Mouse (Mus musculus) thymus, adult 2 months (tissue): ENCODE data around the gene Klf3.

Experiments used
- CTCF ChIP-seq: fragments of 200-500 bp; IDR thresholded peaks from 2 replicates; pipeline ENCODE4 v1.5.1; 2012; ENCODE audit warnings: mild to moderate bottlenecking, control low read depth, low read length, moderate library complexity, borderline replicate concordance; ENCODE audit not compliant: control insufficient read depth, poor library complexity, insufficient read depth; ENCODE audit errors: extremely low read depth
- POLR2A ChIP-seq: fragments of 200-500 bp; IDR thresholded peaks from 2 replicates; pipeline ENCODE4 v1.6.1; 2012; ENCODE audit warnings: mild to moderate bottlenecking, low read length, control low read depth, moderate library complexity; ENCODE audit not compliant: control insufficient read depth, poor library complexity, insufficient read depth; ENCODE audit errors: extremely low read depth

DNA sequence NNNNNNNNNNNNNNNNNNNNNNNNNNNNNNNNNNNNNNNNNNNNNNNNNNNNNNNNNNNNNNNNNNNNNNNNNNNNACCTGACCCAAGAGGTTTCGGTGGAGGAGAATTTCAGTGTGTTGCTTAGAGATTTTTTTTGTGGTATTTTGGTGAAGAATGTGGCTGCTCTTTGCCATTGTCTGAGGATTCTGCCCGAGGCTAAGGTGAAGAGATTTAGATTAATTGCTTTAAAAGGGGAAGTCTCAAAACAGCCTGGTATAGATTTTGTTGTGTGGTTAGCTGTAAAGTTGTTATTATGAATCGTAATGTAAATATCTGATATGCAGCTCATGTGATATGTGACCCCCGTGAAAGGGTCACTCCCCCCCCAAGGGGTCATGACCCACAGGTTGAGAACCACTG, 5.0 kb upstream of the Klf3 start:
- TF ChIP-seq CTCF (no peak), POLR2A (no peak)
